Mouse (Mus musculus): ENCODE measurements around the gene 1700012B07Rik. TPM values are rescaled to one million over a fixed set of nuclear protein-coding genes. Genes with fewer than 3 reads are reported as not detected.
A peak's percentile ranks its signal among the peaks of the same experiment; 100 is the strongest.

1700012B07Rik gene
- polyA plus RNA-seq, 1 experiment from 2014 or later = not detected

DNA sequence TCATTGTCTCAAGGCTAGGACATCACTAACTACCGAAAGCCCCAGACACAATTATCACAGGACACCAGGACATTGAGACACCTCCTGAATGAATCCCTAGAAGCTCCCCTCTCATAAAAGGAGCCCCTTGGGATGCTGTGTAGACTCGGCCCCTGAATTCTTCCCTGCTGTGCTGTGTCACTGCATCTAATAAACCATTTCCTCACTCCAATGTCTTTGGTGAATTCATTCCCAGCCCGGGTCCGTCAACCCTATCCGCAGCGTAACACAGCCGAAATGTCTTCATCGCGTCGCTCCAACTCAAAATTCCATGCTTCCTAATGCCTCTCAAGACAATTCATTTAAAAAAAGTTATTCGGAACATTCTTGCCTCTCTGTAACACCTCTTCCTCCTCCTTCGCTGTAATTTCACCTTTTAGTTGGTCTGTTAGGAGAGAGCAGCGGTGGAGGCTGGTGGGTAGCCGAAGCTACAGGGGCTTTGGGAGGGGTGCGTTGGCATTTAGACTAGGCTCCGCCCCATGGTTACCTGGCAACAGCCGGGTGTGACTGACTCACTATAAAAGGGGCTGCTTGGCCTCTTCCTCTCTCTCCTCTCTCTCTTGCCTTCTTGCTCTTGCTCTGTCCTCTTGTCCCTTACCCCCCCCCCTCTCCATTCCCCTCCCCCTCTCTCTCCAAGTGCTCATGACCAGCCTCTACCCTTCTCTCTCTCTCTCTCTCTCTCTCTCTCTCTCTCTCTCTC lies 25.6 kb upstream of the 1700012B07Rik start:
- Histone ChIP-seq H3K4me3 (ENCODE audit: low read length) (no peak overlapping the region), H3K27ac (ENCODE audit: low read length) (no peak overlapping the region), H3K27me3 (ENCODE audit: insufficient read depth, low read length) (no peaks in the 10 kb centered on the region), H3K9ac (replicated peaks; ENCODE audit: low read length) (no peak overlapping the region), H3K4me2 (replicated peaks; ENCODE audit: low read depth, low read length) (no peak overlapping the region), H3K4me1 (ENCODE audit: insufficient read depth, low read length) (no peaks in the 10 kb centered on the region; the same call in 1 of the 2 replicates), H3K36me3 (ENCODE audit: insufficient read depth, low read length) (no peaks in the 10 kb centered on the region), H3K9me3 (ENCODE audit: low read length) (no peaks in the 10 kb centered on the region)
- no peak for ATAC-seq (ENCODE audit: low FRiP score, low TSS enrichment)
- 63% methylated on average over 17 of the region's 17 CpGs for WGBS

GRCm38 (mm10) chr11:109851996-109852395 lies 24.1 kb upstream of the 1700012B07Rik start:
- no peaks in the 10 kb centered on the region for H3K27me3 ChIP-seq (ENCODE audit: insufficient read depth, low read length)
- WGBS = 75% methylated on average over 4 of the region's 4 CpGs
- ATAC-seq (ENCODE audit: low FRiP score, low TSS enrichment) = no peak
- no peaks in the 10 kb centered on the region; the same call in 1 of the 2 replicates for H3K4me1 ChIP-seq (ENCODE audit: insufficient read depth, low read length)
- no peak overlapping the region for H3K4me2 ChIP-seq (replicated peaks; ENCODE audit: low read depth, low read length)
- no peak overlapping the region for H3K27ac ChIP-seq (ENCODE audit: low read length)
- H3K9ac ChIP-seq (replicated peaks; ENCODE audit: low read length) = no peak overlapping the region
- H3K4me3 ChIP-seq (ENCODE audit: low read length) = no peak overlapping the region
- H3K36me3 ChIP-seq (ENCODE audit: insufficient read depth, low read length) = no peaks in the 10 kb centered on the region
- H3K9me3 ChIP-seq (ENCODE audit: low read length) = no peaks in the 10 kb centered on the region

- Histone ChIP-seq H3K4me3 (ENCODE audit: low read length) (no peak overlapping the region), H3K36me3 (ENCODE audit: insufficient read depth, low read length) (no peaks in the 10 kb centered on the region), H3K4me1 (ENCODE audit: insufficient read depth, low read length) (peaks cover 10% of the 10 kb centered on the region), H3K9ac (replicated peaks; ENCODE audit: low read length) (no peak overlapping the region), H3K27me3 (ENCODE audit: insufficient read depth, low read length) (no peaks in the 10 kb centered on the region), H3K4me2 (replicated peaks; ENCODE audit: low read depth, low read length) (no peak overlapping the region), H3K27ac (ENCODE audit: low read length) (no peak overlapping the region), H3K9me3 (ENCODE audit: low read length) (no peaks in the 10 kb centered on the region)
- ATAC-seq (ENCODE audit: low FRiP score, low TSS enrichment) = peak; percentile 19; the same call in 1 of the 2 replicates
- 62% methylated on average over 7 of the region's 7 CpGs for WGBS
These were observed 18.5 kb upstream of the 1700012B07Rik start for GRCm38 (mm10) chr11:109846343-109846742.

DNA sequence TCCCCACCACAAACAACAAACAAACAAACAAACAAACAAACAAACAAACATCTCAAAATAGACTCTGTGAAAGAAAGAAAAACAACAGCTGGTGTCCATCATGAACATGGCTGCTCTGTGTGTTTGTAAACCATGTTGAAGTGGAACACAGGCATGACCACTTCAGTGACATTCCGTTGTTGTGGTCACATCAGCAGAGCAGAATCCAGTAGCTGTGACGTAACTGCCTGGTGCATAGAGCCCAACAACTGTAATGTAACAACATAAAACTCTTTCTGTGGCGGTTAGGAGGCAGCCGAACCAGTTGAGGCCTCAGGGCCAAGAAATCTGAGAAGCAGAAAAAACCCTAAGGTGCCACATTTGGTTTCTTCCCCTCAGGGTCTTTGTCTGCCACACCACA lies 17.8 kb upstream of the 1700012B07Rik start:
- ATAC-seq (ENCODE audit: low FRiP score, low TSS enrichment) = no peak
- Histone ChIP-seq H3K9ac (replicated peaks; ENCODE audit: low read length) (no peak overlapping the region), H3K9me3 (ENCODE audit: low read length) (no peaks in the 10 kb centered on the region), H3K4me3 (ENCODE audit: low read length) (no peak overlapping the region), H3K27me3 (ENCODE audit: insufficient read depth, low read length) (no peaks in the 10 kb centered on the region), H3K27ac (ENCODE audit: low read length) (no peak overlapping the region), H3K36me3 (ENCODE audit: insufficient read depth, low read length) (no peaks in the 10 kb centered on the region), H3K4me2 (replicated peaks; ENCODE audit: low read depth, low read length) (no peak overlapping the region), H3K4me1 (ENCODE audit: insufficient read depth, low read length) (peaks cover 10% of the 10 kb centered on the region)
- WGBS = 43% methylated on average over 4 of the region's 4 CpGs

DNA sequence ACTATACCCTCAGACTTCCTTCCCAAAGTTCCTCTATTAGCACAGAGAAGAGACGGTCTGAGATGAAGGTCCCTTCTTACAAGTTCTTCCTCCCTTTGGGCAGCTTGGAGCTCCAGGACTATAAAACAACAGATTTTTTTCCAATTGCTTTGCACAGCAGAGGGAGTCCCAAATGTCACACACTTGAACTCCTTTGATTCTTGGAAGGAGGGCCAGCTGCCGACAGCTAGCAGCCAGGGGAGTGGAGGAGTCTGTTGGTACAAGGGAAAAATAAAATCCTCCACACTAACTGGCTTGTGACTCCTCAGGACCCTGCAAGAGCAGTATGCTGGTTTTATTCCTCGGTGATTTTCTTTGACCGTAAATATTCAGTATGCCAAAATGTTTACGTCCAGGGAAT lies 16.6 kb upstream of the 1700012B07Rik start:
- no peaks in the 10 kb centered on the region for H3K36me3 ChIP-seq (ENCODE audit: insufficient read depth, low read length)
- no peak for ATAC-seq (ENCODE audit: low FRiP score, low TSS enrichment)
- no peak overlapping the region for H3K9ac ChIP-seq (replicated peaks; ENCODE audit: low read length)
- no peak overlapping the region for H3K27ac ChIP-seq (ENCODE audit: low read length)
- H3K4me2 ChIP-seq (replicated peaks; ENCODE audit: low read depth, low read length) = no peak overlapping the region
- H3K27me3 ChIP-seq (ENCODE audit: insufficient read depth, low read length) = no peaks in the 10 kb centered on the region
- no peak overlapping the region for H3K4me3 ChIP-seq (ENCODE audit: low read length)
- WGBS = 29% methylated on average over 5 of the region's 5 CpGs
- H3K4me1 ChIP-seq (ENCODE audit: insufficient read depth, low read length) = peaks cover 10% of the 10 kb centered on the region
- H3K9me3 ChIP-seq (ENCODE audit: low read length) = no peaks in the 10 kb centered on the region

GRCm38 (mm10) chr11:109830368-109830767 lies 2.5 kb upstream of the 1700012B07Rik start:
- Histone ChIP-seq H3K27ac (ENCODE audit: low read length) (no peak overlapping the region), H3K4me2 (replicated peaks; ENCODE audit: low read depth, low read length) (no peak overlapping the region), H3K27me3 (ENCODE audit: insufficient read depth, low read length) (no peaks in the 10 kb centered on the region), H3K36me3 (ENCODE audit: insufficient read depth, low read length) (no peaks in the 10 kb centered on the region), H3K9me3 (ENCODE audit: low read length) (0 out of 2 replicates have a peak, but pooled peaks cover 3% of the 10 kb centered on the region), H3K9ac (replicated peaks; ENCODE audit: low read length) (no peak overlapping the region), H3K4me1 (ENCODE audit: insufficient read depth, low read length) (no peaks in the 10 kb centered on the region), H3K4me3 (ENCODE audit: low read length) (no peak overlapping the region)
- ATAC-seq (ENCODE audit: low FRiP score, low TSS enrichment) = no peak
- WGBS = 76% methylated on average over 5 of the region's 5 CpGs

DNA sequence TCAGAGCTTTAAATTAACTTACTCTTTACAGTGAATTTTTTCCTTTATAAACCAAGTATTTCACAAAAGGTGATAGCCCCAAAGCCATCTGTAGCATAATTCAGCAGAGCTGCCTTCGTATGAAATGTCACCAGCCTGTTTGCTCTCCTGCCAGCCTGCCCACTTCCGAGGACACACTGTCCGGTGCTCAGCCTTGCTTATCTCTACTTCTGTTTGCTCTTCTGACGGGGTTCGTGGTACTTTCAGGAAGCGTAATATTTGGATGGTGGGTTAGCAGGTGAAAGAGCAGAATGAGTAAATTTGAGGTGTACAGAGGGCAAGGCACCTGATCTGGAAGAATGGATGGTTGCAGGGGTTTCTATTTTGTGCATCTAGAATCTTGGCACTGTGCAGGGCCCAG lies 5.6 kb downstream of the 1700012B07Rik start:
- no peak for ATAC-seq (ENCODE audit: low FRiP score, low TSS enrichment)
- WGBS = 76% methylated on average over 6 of the region's 6 CpGs
- no peaks in the 10 kb centered on the region for H3K9me3 ChIP-seq (ENCODE audit: low read length)
- no peak overlapping the region for H3K27ac ChIP-seq (ENCODE audit: low read length)
- no peaks in the 10 kb centered on the region for H3K4me1 ChIP-seq (ENCODE audit: insufficient read depth, low read length)
- no peaks in the 10 kb centered on the region for H3K36me3 ChIP-seq (ENCODE audit: insufficient read depth, low read length)
- no peaks in the 10 kb centered on the region for H3K27me3 ChIP-seq (ENCODE audit: insufficient read depth, low read length)
- H3K9ac ChIP-seq (replicated peaks; ENCODE audit: low read length) = no peak overlapping the region
- H3K4me2 ChIP-seq (replicated peaks; ENCODE audit: low read depth, low read length) = no peak overlapping the region
- no peak overlapping the region for H3K4me3 ChIP-seq (ENCODE audit: low read length)

GRCm38 (mm10) chr11:109817405-109817804 lies 10.4 kb downstream of the 1700012B07Rik start:
- H3K27ac ChIP-seq (ENCODE audit: low read length) = peak overlapping the region; percentile 35; the same call in 1 of the 2 replicates
- 56% methylated on average over 3 of the region's 3 CpGs for WGBS

DNA sequence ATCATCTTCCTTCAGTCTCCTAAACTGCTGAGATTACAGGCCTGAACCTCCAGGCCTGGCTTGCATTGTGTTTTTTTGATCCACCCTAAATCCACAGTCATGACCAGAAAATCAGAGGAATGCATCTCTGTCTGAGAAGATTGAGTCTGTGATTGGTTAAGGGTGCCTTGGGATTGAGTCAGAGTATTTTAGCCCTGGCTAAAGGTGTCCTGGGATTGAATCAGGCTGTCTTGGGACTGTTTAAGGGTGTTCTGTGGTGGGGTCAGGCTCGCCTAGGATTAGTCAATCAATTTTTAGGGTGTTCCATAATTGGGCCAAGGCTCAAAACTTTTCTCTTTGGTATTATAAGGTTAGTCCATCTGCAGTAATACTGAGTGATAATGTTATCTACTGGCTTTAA lies 10.9 kb downstream of the 1700012B07Rik start:
- Histone ChIP-seq H3K4me2 (replicated peaks; ENCODE audit: low read depth, low read length) (no peak overlapping the region), H3K27ac (ENCODE audit: low read length) (peak overlapping the region; percentile 35; the same call in 1 of the 2 replicates), H3K4me1 (ENCODE audit: insufficient read depth, low read length) (no peaks in the 10 kb centered on the region), H3K4me3 (ENCODE audit: low read length) (no peak overlapping the region), H3K36me3 (ENCODE audit: insufficient read depth, low read length) (no peaks in the 10 kb centered on the region), H3K27me3 (ENCODE audit: insufficient read depth, low read length) (no peaks in the 10 kb centered on the region), H3K9me3 (ENCODE audit: low read length) (no peaks in the 10 kb centered on the region), H3K9ac (replicated peaks; ENCODE audit: low read length) (no peak overlapping the region)
- WGBS = 65% methylated on average over 1 of the region's 1 CpGs
- ATAC-seq (ENCODE audit: low FRiP score, low TSS enrichment) = no peak

More at GRCm38 (mm10) chr11:109817405-109817804, 10.4 kb downstream of the 1700012B07Rik start:
- Histone ChIP-seq H3K9me3 (ENCODE audit: low read length) (no peaks in the 10 kb centered on the region), H3K27me3 (ENCODE audit: insufficient read depth, low read length) (no peaks in the 10 kb centered on the region), H3K36me3 (ENCODE audit: insufficient read depth, low read length) (no peaks in the 10 kb centered on the region), H3K4me3 (ENCODE audit: low read length) (no peak overlapping the region), H3K4me1 (ENCODE audit: insufficient read depth, low read length) (no peaks in the 10 kb centered on the region), H3K4me2 (replicated peaks; ENCODE audit: low read depth, low read length) (no peak overlapping the region), H3K9ac (replicated peaks; ENCODE audit: low read length) (no peak overlapping the region)
- peak; percentile 63; the same call in 1 of the 2 replicates for ATAC-seq (ENCODE audit: low FRiP score, low TSS enrichment)

GRCm38 (mm10) chr11:109811721-109812120 lies 16.1 kb downstream of the 1700012B07Rik start:
- Histone ChIP-seq H3K4me1 (ENCODE audit: insufficient read depth, low read length) (no peaks in the 10 kb centered on the region), H3K36me3 (ENCODE audit: insufficient read depth, low read length) (no peaks in the 10 kb centered on the region), H3K27ac (ENCODE audit: low read length) (no peak overlapping the region), H3K9me3 (ENCODE audit: low read length) (0 out of 2 replicates have a peak, but pooled peaks cover 12% of the 10 kb centered on the region), H3K4me3 (ENCODE audit: low read length) (no peak overlapping the region), H3K9ac (replicated peaks; ENCODE audit: low read length) (no peak overlapping the region), H3K4me2 (replicated peaks; ENCODE audit: low read depth, low read length) (no peak overlapping the region), H3K27me3 (ENCODE audit: insufficient read depth, low read length) (no peaks in the 10 kb centered on the region)
- WGBS = 57% methylated on average over 2 of the region's 2 CpGs
- no peak for ATAC-seq (ENCODE audit: low FRiP score, low TSS enrichment)
